Mouse (Mus musculus) spleen, adult 2 months (tissue): ENCODE data around the gene Sap25.
A peak's percentile ranks its signal among the peaks of the same experiment; 100 is the strongest.

Source experiments
- CTCF ChIP-seq: fragments of 200-500 bp; IDR thresholded peaks from 2 replicates; pipeline ENCODE4 v1.5.1; 2011; ENCODE audit warnings: mild to moderate bottlenecking, inconsistent platforms; ENCODE audit not compliant: insufficient read depth, insufficient read length, insufficient replicate concordance; ENCODE audit errors: extremely low read depth
- POLR2A ChIP-seq: fragments of 200-500 bp; IDR thresholded peaks from 2 replicates; pipeline ENCODE4 v1.6.1; 2011; ENCODE audit warnings: low read depth, low read length, inconsistent platforms

- TF ChIP-seq POLR2A, result peak; percentile 89
- no peak for TF ChIP-seq CTCF
Measured at GRCm38 (mm10) chr5:137600619-137601364, 40.3 kb upstream of the Sap25 start, which contains the start of gene Mospd3.
